Mouse (Mus musculus) lung, embryonic 14.5 days (tissue): ENCODE measurements around the gene Efhb. TPM values are rescaled to one million over a fixed set of nuclear protein-coding genes. Genes with fewer than 3 reads are reported as not detected.

Experiments
- ATAC-seq: fragments of 200-750 bp; cut with Nextera tagmentation; 2 replicates; pipeline ENCODE4 v1.8.0; 2017; ENCODE audit warnings: mild to moderate bottlenecking, moderate TSS enrichment, moderate library complexity; ENCODE audit not compliant: insufficient read depth
- DNase-seq: peaks from one replicate; pipeline ENCODE4 v3.0.0-alpha.2; 2015
- H3K27ac ChIP-seq: fragments of 300-500 bp; sonication (generic); 2 replicates; pipeline ENCODE4 v1.5.1; 2014; ENCODE audit warnings: low read depth, mild to moderate bottlenecking, moderate library complexity
- H3K27me3 ChIP-seq: fragments of 300-500 bp; sonication (generic); 2 replicates; pipeline ENCODE4 v1.6.1; 2014; ENCODE audit warnings: low read length, control low read depth; ENCODE audit not compliant: insufficient read depth
- H3K36me3 ChIP-seq: fragments of 300-500 bp; sonication (generic); 2 replicates; pipeline ENCODE4 v1.6.1; 2014; ENCODE audit warnings: control low read depth; ENCODE audit not compliant: insufficient read depth
- H3K4me1 ChIP-seq: fragments of 300-500 bp; sonication (generic); 2 replicates; pipeline ENCODE4 v1.6.1; 2014; ENCODE audit warnings: antibody characterized with exemption, control low read depth; ENCODE audit not compliant: insufficient read depth
- H3K4me2 ChIP-seq: fragments of 300-500 bp; sonication (generic); 2 replicates; pipeline ENCODE4 v1.6.1; 2014; ENCODE audit warnings: mild to moderate bottlenecking
- H3K4me3 ChIP-seq: fragments of 300-500 bp; sonication (generic); 2 replicates; pipeline ENCODE4 v1.5.1; 2014; ENCODE audit warnings: low read depth, low read length
- H3K9ac ChIP-seq: fragments of 300-500 bp; sonication (generic); 2 replicates; pipeline ENCODE4 v1.6.1; 2014
- H3K9me3 ChIP-seq: fragments of 300-500 bp; sonication (generic); 2 replicates; pipeline ENCODE4 v1.6.1; 2016; ENCODE audit warnings: low read depth, low read length, control low read depth
- CTCF ChIP-seq: IDR thresholded peaks from 2 replicates; pipeline ENCODE4 v1.5.1; 2016; ENCODE audit warnings: antibody characterized with exemption, low read depth
- WGBS: fragments of 180-500 bp; shearing (Covaris S2); extraction: QIAGEN DNeasy Blood & Tissue Kit; methylation state at CpG from one replicate; pipeline ENCODE4 v1.1.7; 2014; 5-methylcytosine and 5-hydroxymethylcytosine counted together
- polyA plus RNA-seq: library from polyadenylated mRNA; unstranded; fragments of >200 nt; fragmentation: Nextera tagmentation; extraction: Ambion mirVana; gene quantifications from 2 replicates; pipeline ENCODE4 v1.2.1, GENCODE M21; 2014

Gene Efhb
- polyA plus RNA-seq, 1 experiment from 2014 or later = 0.45 TPM

DNA sequence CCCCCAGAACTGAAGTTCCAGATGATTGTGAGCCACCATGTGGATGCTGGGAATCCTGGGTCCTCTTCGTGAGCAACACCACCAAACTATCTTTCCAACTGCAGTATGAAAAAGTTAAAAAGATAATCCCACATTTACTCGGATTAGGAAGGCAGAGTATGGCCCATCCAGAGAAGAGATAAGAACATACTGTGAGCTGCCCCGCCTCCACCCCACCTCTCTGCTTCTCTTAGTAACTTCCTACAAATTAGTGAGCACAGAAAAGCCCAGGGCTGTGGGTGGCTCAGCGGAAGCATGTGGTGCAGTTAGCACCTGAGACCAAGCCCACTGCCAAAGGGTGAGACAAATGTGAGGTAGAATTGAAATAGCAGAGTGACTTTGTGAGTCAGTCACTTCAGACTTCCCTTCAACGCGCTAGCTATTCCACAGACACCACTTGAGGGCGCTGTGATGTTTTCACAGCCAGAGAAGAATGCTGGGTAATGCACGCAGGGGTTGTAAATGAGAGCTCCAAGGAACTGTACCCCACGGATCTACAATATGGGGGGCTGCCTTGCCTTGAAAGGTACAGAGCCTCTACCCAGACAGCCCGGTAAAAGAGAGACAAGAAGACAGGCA, 60.3 kb downstream of the Efhb start:
- TF ChIP-seq CTCF = peak; percentile 32; the same call in 1 of the 2 replicates
- H3K4me1 ChIP-seq = no peaks in the 10 kb centered on the region
- no peaks in the 10 kb centered on the region for H3K36me3 ChIP-seq
- H3K9me3 ChIP-seq = no peaks in the 10 kb centered on the region
- H3K27ac ChIP-seq = no peak overlapping the region
- no peak overlapping the region for H3K9ac ChIP-seq
- H3K4me3 ChIP-seq = no peak overlapping the region
- no peaks in the 10 kb centered on the region for H3K27me3 ChIP-seq
- H3K4me2 ChIP-seq = no peak overlapping the region
- ATAC-seq (no peak), DNase-seq (peak; percentile 50)
- WGBS = 35% methylated on average over 10 of the region's 10 CpGs

- Histone ChIP-seq H3K9me3 (no peaks in the 10 kb centered on the region), H3K27ac (no peak overlapping the region), H3K27me3 (no peaks in the 10 kb centered on the region), H3K4me2 (no peak overlapping the region), H3K36me3 (no peaks in the 10 kb centered on the region), H3K4me1 (no peaks in the 10 kb centered on the region), H3K9ac (no peak overlapping the region), H3K4me3 (no peak overlapping the region)
- ATAC-seq (no peak), DNase-seq (no peak)
- WGBS = 81% methylated on average over 2 of the region's 2 CpGs
- TF ChIP-seq CTCF = no peak
Measured at GRCm38 (mm10) chr17:53393201-53393600, 69.9 kb downstream of the Efhb start.

DNA sequence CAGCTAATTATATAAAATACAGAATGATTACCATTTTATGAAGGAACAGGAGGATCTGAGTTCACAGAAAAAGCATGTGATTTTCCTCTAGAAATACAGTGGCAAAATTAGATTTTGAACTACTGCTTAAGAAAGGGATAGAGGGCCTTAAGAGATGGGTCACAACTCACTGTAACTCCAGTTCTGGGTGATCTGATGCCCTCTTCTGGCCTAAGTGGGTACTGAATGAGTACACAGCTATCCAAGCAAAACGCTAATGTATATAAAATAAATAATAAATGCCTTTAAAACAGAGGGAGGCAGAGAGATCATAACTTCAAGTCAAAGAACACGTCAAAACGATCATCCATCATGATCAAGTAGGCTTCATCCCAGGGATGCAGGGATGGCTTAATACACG, 73.6 kb downstream of the Efhb start:
- no peaks in the 10 kb centered on the region for H3K36me3 ChIP-seq
- ATAC-seq (no peak), DNase-seq (peak; percentile 68)
- 41% methylated on average over 4 of the region's 4 CpGs for WGBS
- H3K4me2 ChIP-seq = no peak overlapping the region
- no peaks in the 10 kb centered on the region for H3K9me3 ChIP-seq
- no peaks in the 10 kb centered on the region for H3K27me3 ChIP-seq
- H3K4me3 ChIP-seq = no peak overlapping the region
- H3K9ac ChIP-seq = no peak overlapping the region
- H3K27ac ChIP-seq = no peak overlapping the region
- H3K4me1 ChIP-seq = no peaks in the 10 kb centered on the region
- TF ChIP-seq CTCF = peak; percentile 62

GRCm38 (mm10) chr17:53387581-53388473, 75.3 kb downstream of the Efhb start:
- no peak overlapping the region for H3K4me2 ChIP-seq
- no peaks in the 10 kb centered on the region for H3K9me3 ChIP-seq
- no peak for ATAC-seq
- no peaks in the 10 kb centered on the region for H3K4me1 ChIP-seq
- peak; percentile 45 for DNase-seq
- H3K9ac ChIP-seq = no peak overlapping the region
- peak; percentile 53 for TF ChIP-seq CTCF
- no peaks in the 10 kb centered on the region for H3K36me3 ChIP-seq
- no peak overlapping the region for H3K27ac ChIP-seq
- H3K4me3 ChIP-seq = no peak overlapping the region
- H3K27me3 ChIP-seq = no peaks in the 10 kb centered on the region
- WGBS = 42% methylated on average over 6 of the region's 6 CpGs

DNA sequence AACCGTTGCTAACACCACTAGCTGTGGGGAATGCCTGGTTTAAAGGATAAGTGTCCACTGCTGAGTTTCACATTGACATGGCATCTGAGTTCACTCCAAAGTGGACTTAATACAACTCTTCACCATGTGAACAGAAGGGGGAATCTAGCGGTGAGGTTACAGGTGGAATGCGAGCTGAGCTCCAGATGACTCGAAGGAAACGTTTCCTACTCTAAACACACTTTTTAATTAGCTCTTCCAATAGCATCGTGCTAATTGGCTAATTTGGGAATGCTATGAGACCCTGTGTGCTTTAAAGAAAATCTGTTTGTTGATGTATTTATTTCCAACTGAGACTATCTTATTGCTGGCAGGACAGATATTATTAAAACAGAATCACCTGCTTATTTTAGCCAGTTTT, 76.3 kb downstream of the Efhb start:
- H3K36me3 ChIP-seq = no peaks in the 10 kb centered on the region
- no peak overlapping the region for H3K4me3 ChIP-seq
- DNase-seq (no peak), ATAC-seq (no peak)
- H3K4me2 ChIP-seq = no peak overlapping the region
- H3K4me1 ChIP-seq = no peaks in the 10 kb centered on the region
- H3K27ac ChIP-seq = no peak overlapping the region
- 67% methylated on average over 6 of the region's 6 CpGs for WGBS
- H3K27me3 ChIP-seq = no peaks in the 10 kb centered on the region
- no peaks in the 10 kb centered on the region for H3K9me3 ChIP-seq
- no peak for TF ChIP-seq CTCF
- H3K9ac ChIP-seq = no peak overlapping the region

- H3K4me2 ChIP-seq = no peak overlapping the region
- H3K9ac ChIP-seq = no peak overlapping the region
- H3K27me3 ChIP-seq = no peaks in the 10 kb centered on the region
- no peaks in the 10 kb centered on the region for H3K9me3 ChIP-seq
- TF ChIP-seq CTCF = no peak
- DNase-seq (no peak), ATAC-seq (no peak)
- no peak overlapping the region for H3K27ac ChIP-seq
- 81% methylated on average over 6 of the region's 6 CpGs for WGBS
- H3K4me1 ChIP-seq = no peaks in the 10 kb centered on the region
- no peak overlapping the region for H3K4me3 ChIP-seq
- H3K36me3 ChIP-seq = no peaks in the 10 kb centered on the region
Measured at GRCm38 (mm10) chr17:53364111-53364510, 99.0 kb downstream of the Efhb start.

Other genes with a start within 250 kb of the Efhb start
- gene Rab5a, start 15.9 kb upstream of the Efhb start, polyA plus RNA-seq = 76.9 and 79.3 TPM in 2 replicates
- gene Pp2d1, start 76.1 kb upstream of the Efhb start, polyA plus RNA-seq = 0.25 and 0.51 TPM in 2 replicates
- gene Kat2b, start 103.5 kb upstream of the Efhb start, polyA plus RNA-seq = 5.2 and 5.6 TPM in 2 replicates
- gene Sgo1, start 226.0 kb upstream of the Efhb start, polyA plus RNA-seq = 45.4 and 49.7 TPM in 2 replicates